ENCODE assay signal across 9 mouse cellular contexts in the genomic region with DNA sequence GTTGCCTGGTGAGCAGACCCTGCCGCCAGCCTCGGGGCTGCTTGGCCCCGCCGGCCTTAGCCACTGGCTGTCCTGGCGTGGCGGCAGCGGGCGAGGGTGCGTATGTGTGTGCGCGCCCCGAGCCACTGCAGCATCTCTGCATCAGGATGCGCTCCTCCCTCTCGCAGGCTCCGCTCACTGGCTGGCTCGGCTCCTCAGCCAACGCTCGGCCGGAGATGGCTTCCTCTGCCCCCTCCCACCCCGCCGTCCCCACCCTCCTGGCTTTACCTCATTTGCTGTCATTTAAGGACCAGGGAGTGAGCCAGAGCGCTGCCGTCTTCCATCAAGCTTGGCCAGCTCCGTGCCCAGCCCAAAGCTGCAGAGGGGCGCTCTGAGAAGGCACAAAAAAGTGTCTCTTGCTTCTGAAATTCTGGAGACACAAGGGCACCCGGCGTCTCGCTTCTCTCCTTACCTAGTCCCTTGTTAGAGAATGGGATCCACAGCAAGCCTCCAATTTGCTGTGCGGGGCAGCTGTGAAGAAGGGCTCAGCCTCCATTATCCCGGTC. TPM values are rescaled to one million over a fixed set of nuclear protein-coding genes. Genes with fewer than 3 reads are reported as not detected.
DNase-seq lines count a peak whose midpoint lies in the region; ATAC-seq and TF ChIP-seq lines count a peak whose summit lies in the region.
"Had no signal": no experiment of that assay in that cellular context is flagged by ENCODE, and none has a peak within 500 bp of the region (broad histone marks: within the 10 kb centered on the region; RNA-seq: fewer than 3 reads in every experiment).

Gene Cntn2 (minus strand): TSS at position 495 of the 545 bp plus-strand sequence.

- 2% methylated on average over 28 of the region's 30 CpGs for WGBS in heart, embryonic 14.5 days
- 2% methylated on average over 30 of the region's 30 CpGs for WGBS in heart, adult 2 months
- whole genome bisulfite sequencing in hindbrain, postnatal 0 days = 1% methylated on average over 29 of the region's 30 CpGs
- 3% methylated on average over 30 of the region's 30 CpGs for WGBS in stomach, postnatal 0 days

- intact Hi-C loops in heart, adult 2 months (cut with DNase I) = no loop called here
- intact Hi-C loops in heart, postnatal 25 days (cut with DNase I) = no loop called here

- no peaks in the 10 kb centered on the region for H3K79me2 ChIP-seq in heart, adult 2 months (replicated peaks; ENCODE audit: control insufficient read depth, insufficient read depth, low read length)

- H3K9ac ChIP-seq in heart, embryonic 14.5 days (ENCODE audit: low read length) = no peak within 1 kb of the TSS
- H3K9ac ChIP-seq in heart, adult 2 months (ENCODE audit: low read depth, low read length) = no peak within 1 kb of the TSS
- H3K9ac ChIP-seq in hindbrain, postnatal 0 days (replicated peaks; ENCODE audit: low read length) = peak within 1 kb of the TSS; percentile 62
- 0 out of 2 replicates have a peak within 1 kb of the TSS, but pooled peaks have one; percentile 23 for H3K9ac ChIP-seq in stomach, postnatal 0 days (ENCODE audit: low read length)

- H3K4me2 ChIP-seq in heart, embryonic 14.5 days (ENCODE audit: low read length) = peak within 1 kb of the TSS; percentile 21
- peak within 1 kb of the TSS; percentile 73 for H3K4me2 ChIP-seq in hindbrain, postnatal 0 days (ENCODE audit: low read depth, low read length)
- 0 out of 2 replicates have a peak within 1 kb of the TSS, but pooled peaks have one; percentile 17 for H3K4me2 ChIP-seq in stomach, postnatal 0 days (replicated peaks; ENCODE audit: low read depth)

- TF ChIP-seq EP300 in heart, adult 2 months (IDR thresholded peaks at IDR 0.05; ENCODE audit: insufficient read depth, low read depth, low read length) = no peak
- TF ChIP-seq EP300 in stomach, postnatal 0 days (optimal IDR thresholded peaks at IDR 0.05) = no peak

- H3K27me3 ChIP-seq in heart, embryonic 14.5 days (ENCODE audit: control insufficient read depth, insufficient read depth, low read length) = peaks cover 75% of the 10 kb centered on the region
- H3K27me3 ChIP-seq in heart, adult 2 months (ENCODE audit: control insufficient read depth, insufficient read depth, low read length) = peaks cover 11% of the 10 kb centered on the region; the same call in 1 of the 2 replicates
- H3K27me3 ChIP-seq in hindbrain, postnatal 0 days (ENCODE audit: insufficient read depth, low read length) = no peaks in the 10 kb centered on the region
- H3K27me3 ChIP-seq in stomach, postnatal 0 days (ENCODE audit: control insufficient read depth, insufficient read depth, low read length) = peaks cover 4% of the 10 kb centered on the region; the same call in 1 of the 2 replicates

- H3K36me3 ChIP-seq in heart, embryonic 14.5 days (ENCODE audit: control insufficient read depth, insufficient read depth, low read length) = no peaks in the 10 kb centered on the region
- no peaks in the 10 kb centered on the region for H3K36me3 ChIP-seq in heart, adult 2 months (ENCODE audit: control insufficient read depth, insufficient read depth, low read length)
- H3K36me3 ChIP-seq in hindbrain, postnatal 0 days (ENCODE audit: insufficient read depth, low read length) = no peaks in the 10 kb centered on the region
- H3K36me3 ChIP-seq in stomach, postnatal 0 days (ENCODE audit: control insufficient read depth, insufficient read depth, low read length) = no peaks in the 10 kb centered on the region

- no peak for TF ChIP-seq POLR2A in heart, adult 2 months (IDR thresholded peaks at IDR 0.05; ENCODE audit: insufficient read depth, low read depth, low read length)
- TF ChIP-seq POLR2A in cortical plate, adult 2 months (IDR thresholded peaks at IDR 0.05; ENCODE audit: extremely low read depth, insufficient read depth, low read length) = peak; percentile 84

- peak within 1 kb of the TSS in 1 of 2 experiments; percentile 11; a peak in 1 of 4 replicates for H3K4me3 ChIP-seq in heart, embryonic 14.5 days (ENCODE audit: control insufficient read depth in 1 of 2, insufficient read depth in 1 of 2, low read depth in 1 of 2, low read length in 2 of 2)
- H3K4me3 ChIP-seq in heart, adult 2 months = no peak within 1 kb of the TSS
- peak within 1 kb of the TSS; percentile 66 for H3K4me3 ChIP-seq in cortical plate, adult 2 months (ENCODE audit: insufficient read depth, low read length)
- H3K4me3 ChIP-seq in hindbrain, postnatal 0 days (ENCODE audit: low read length) = peak within 1 kb of the TSS; percentile 48
- H3K4me3 ChIP-seq in stomach, postnatal 0 days (ENCODE audit: low read depth, low read length) = 0 out of 2 replicates have a peak within 1 kb of the TSS, but pooled peaks have one; percentile 12

- no peaks in the 10 kb centered on the region for H3K9me3 ChIP-seq in heart, embryonic 14.5 days (ENCODE audit: control insufficient read depth, low read length)
- no peaks in the 10 kb centered on the region for H3K9me3 ChIP-seq in hindbrain, postnatal 0 days (ENCODE audit: low read length)
- H3K9me3 ChIP-seq in stomach, postnatal 0 days (ENCODE audit: control insufficient read depth, low read length) = no peaks in the 10 kb centered on the region

- ATAC-seq in heart, embryonic 14.5 days (ENCODE audit: insufficient number of reproducible peaks, insufficient read depth, low FRiP score, low read depth) = no peak
- ATAC-seq in hindbrain, postnatal 0 days = peak; percentile 91
- ATAC-seq in stomach, postnatal 0 days (ENCODE audit: low FRiP score, low TSS enrichment) = no peak

- DNase-seq in heart, adult 2 months = no peak
- DNase-seq in hindbrain, postnatal 0 days (ENCODE audit: low spot score) = peak; percentile 87
- DNase-seq in mesoderm, embryonic 11.5 days (ENCODE audit: low read depth, low spot score) = peak; percentile 62
- DNase-seq in stomach, postnatal 0 days (ENCODE audit: low spot score) = no peak
- DNase-seq in spleen, postnatal 10 days (ENCODE audit: low spot score in 2 of 2) = no peak
- no peak for DNase-seq in heart, postnatal 25 days (ENCODE audit: low spot score)

- no peak within 1 kb of the TSS for H3K27ac ChIP-seq in heart, embryonic 14.5 days (replicated peaks in 1 of 2; ENCODE audit: control insufficient read depth in 1 of 2, insufficient read depth in 1 of 2, low read depth in 2 of 2, low read length in 2 of 2)
- no peak within 1 kb of the TSS for H3K27ac ChIP-seq in heart, adult 2 months
- H3K27ac ChIP-seq in cortical plate, adult 2 months (ENCODE audit: insufficient read depth, low read length) = peak within 1 kb of the TSS; percentile 76
- peak within 1 kb of the TSS; percentile 64 for H3K27ac ChIP-seq in hindbrain, postnatal 0 days
- H3K27ac ChIP-seq in stomach, postnatal 0 days (replicated peaks) = no peak within 1 kb of the TSS

- no peak for TF ChIP-seq CTCF in heart, adult 2 months (IDR thresholded peaks at IDR 0.05)
- TF ChIP-seq CTCF in cortical plate, adult 2 months (IDR thresholded peaks at IDR 0.05; ENCODE audit: extremely low read depth, insufficient read depth, low read length) = no peak
- no peak for TF ChIP-seq CTCF in hindbrain, postnatal 0 days (IDR thresholded peaks at IDR 0.05; ENCODE audit: low read depth)
- no peak for TF ChIP-seq CTCF in stomach, postnatal 0 days (IDR thresholded peaks at IDR 0.05; ENCODE audit: low read depth)

- peaks cover 5 to 7% of the 10 kb centered on the region in 2 experiments; a peak in 2 of 4 replicates for H3K4me1 ChIP-seq in heart, embryonic 14.5 days (ENCODE audit: control insufficient read depth in 2 of 2, insufficient read depth in 2 of 2, low read length in 2 of 2)
- no peaks in the 10 kb centered on the region for H3K4me1 ChIP-seq in heart, adult 2 months (ENCODE audit: control insufficient read depth, insufficient read depth, low read length)
- 0 out of 2 replicates have a peak, but pooled peaks cover 5% of the 10 kb centered on the region for H3K4me1 ChIP-seq in cortical plate, adult 2 months (ENCODE audit: control insufficient read depth, insufficient read depth, low read length)
- H3K4me1 ChIP-seq in hindbrain, postnatal 0 days (ENCODE audit: insufficient read depth, low read length) = peaks cover 4% of the 10 kb centered on the region; the same call in 1 of the 2 replicates
- H3K4me1 ChIP-seq in stomach, postnatal 0 days (replicated peaks; ENCODE audit: control insufficient read depth, insufficient read depth) = no peaks in the 10 kb centered on the region

RNA-seq across cellular contexts. Expression of gene Cntn2, which starts in this region (rescaled TPM):
- polyA plus RNA-seq in heart, embryonic 14.5 days (2014; fragmentation: Nextera tagmentation; extraction: Ambion mirVana) = 0.05 and 0.11 TPM in 2 replicates
- total RNA-seq in heart, adult 2 months (2021) = 1 to 10 TPM; 3.5 to 3.8 TPM
- 4.4 and 7.6 TPM in 2 replicates for polyA plus RNA-seq in heart, adult 2 months (2012; rRNA removed)
- polyA plus RNA-seq in cortical plate, adult 2 months (2012; rRNA removed) = 51.9 and 55.8 TPM in 2 replicates
- 67.6 and 84.0 TPM in 2 replicates for total RNA-seq in hindbrain, postnatal 0 days (2014; rRNA removed)
- polyA plus RNA-seq in hindbrain, postnatal 0 days (2015; fragmentation: Nextera tagmentation; extraction: Ambion mirVana) = 17.7 and 19.2 TPM in 2 replicates
- 0.04 and 0.13 TPM in 2 replicates for polyA plus RNA-seq in stomach, postnatal 0 days (2015; fragmentation: Nextera tagmentation; extraction: Ambion mirVana)
- total RNA-seq in heart, postnatal 25 days (2021) = 1 to 10 TPM; 3.9 to 7.8 TPM
- polyA plus RNA-seq: C2C12 had no signal

Comparison
In these comparisons a context has a peak if more than half of its experiments do, and no peak if none do; other contexts are left out.
1. H3K27ac ChIP-seq: peak in cortical plate, adult 2 months (single experiment) and hindbrain, postnatal 0 days (single experiment); none in heart, embryonic 14.5 days (0 of 2), heart, adult 2 months (single experiment) and stomach, postnatal 0 days (single experiment).
2. H3K4me2 ChIP-seq: peak in every context shown above with its lines; median percentile 73 in hindbrain, postnatal 0 days; 21 in heart, embryonic 14.5 days; 17 in stomach, postnatal 0 days.
3. H3K9ac ChIP-seq: peak in hindbrain, postnatal 0 days (single experiment) and stomach, postnatal 0 days (single experiment); none in heart, embryonic 14.5 days (single experiment) and heart, adult 2 months (single experiment).
4. DNase-seq: peak in hindbrain, postnatal 0 days (single experiment) and mesoderm, embryonic 11.5 days (single experiment); none in heart, adult 2 months (0 of 2), stomach, postnatal 0 days (single experiment), spleen, postnatal 10 days (0 of 2) and heart, postnatal 25 days (single experiment).